In the genomic region with DNA sequence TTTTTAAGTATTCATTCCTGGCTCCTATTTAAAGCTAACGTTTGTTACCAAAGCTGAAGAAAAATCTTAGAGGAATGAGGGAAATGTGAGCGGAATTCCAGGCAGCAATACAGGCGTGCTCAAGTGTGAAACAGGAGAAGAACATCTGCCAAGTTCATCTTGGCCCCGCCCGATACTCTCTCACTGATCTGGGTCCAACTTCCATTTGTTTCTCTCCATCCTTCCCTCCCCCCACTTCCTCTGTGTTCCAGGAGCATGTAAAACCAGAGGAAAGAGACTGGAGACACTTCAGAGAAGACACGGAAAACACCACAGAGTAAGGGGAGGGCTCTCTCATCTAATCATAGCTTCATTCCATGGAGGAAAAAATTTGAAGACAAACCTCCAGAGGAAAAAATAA, we compare ENCODE assay signal across 9 mouse cellular contexts.
DNase-seq lines count a peak whose midpoint lies in the region; ATAC-seq lines count a peak whose summit lies in the region.
"Had no signal": no experiment of that assay in that cellular context is flagged by ENCODE, and none has a peak within 500 bp of the region (broad histone marks: within the 10 kb centered on the region; RNA-seq: fewer than 3 reads in every experiment).

No protein-coding gene starts in this region.

- no peak for ATAC-seq in embryonic facial prominence, embryonic 13.5 days (ENCODE audit: insufficient number of reproducible peaks, insufficient read depth, low FRiP score, low TSS enrichment, low read depth)

- H3K27ac ChIP-seq in embryonic facial prominence, embryonic 13.5 days: peak overlapping the region; percentile 34; the same call in 1 of the 2 replicates
- no peak overlapping the region for H3K27ac ChIP-seq in embryonic facial prominence, embryonic 10.5 days (replicated peaks)

- peaks cover 27% of the 10 kb centered on the region for H3K4me1 ChIP-seq in embryonic facial prominence, embryonic 13.5 days
- H3K4me1 ChIP-seq in embryonic facial prominence, embryonic 10.5 days: peaks cover 10% of the 10 kb centered on the region

- DNase-seq in embryonic facial prominence, embryonic 10.5 days (ENCODE audit: low spot score): no peak
- peak; percentile 59 for DNase-seq in 3T3-L1 (ENCODE audit: low read depth, low spot score)
- DNase-seq in heart, adult 8-10 months (ENCODE audit: low spot score): peak; percentile 52
- DNase-seq in left cerebral cortex, postnatal 36 days (ENCODE audit: low spot score in 2 of 2): peak; percentile 8 to 13
- DNase-seq in layer of hippocampus, postnatal 10 days (ENCODE audit: low spot score in 2 of 2): no peak
- no peak for DNase-seq in layer of hippocampus, postnatal 25 days (ENCODE audit: extremely low spot score in 1 of 2, low spot score in 1 of 2)
- no peak for DNase-seq in T-cell, adult 2 months (ENCODE audit: low spot score)

- peak overlapping the region; percentile 10 for H3K4me2 ChIP-seq in embryonic facial prominence, embryonic 13.5 days

- H3K9ac ChIP-seq in embryonic facial prominence, embryonic 13.5 days: no peak overlapping the region

- H3K4me3 ChIP-seq in embryonic facial prominence, embryonic 13.5 days: no peak overlapping the region
- H3K4me3 ChIP-seq in embryonic facial prominence, embryonic 10.5 days: no peak overlapping the region

- no peaks in the 10 kb centered on the region for H3K36me3 ChIP-seq in embryonic facial prominence, embryonic 13.5 days
- H3K36me3 ChIP-seq in embryonic facial prominence, embryonic 10.5 days (replicated peaks): no peaks in the 10 kb centered on the region

- intact Hi-C loops in left cerebral cortex, postnatal 36 days (cut with DNase I): no loop called here

- no peaks in the 10 kb centered on the region for H3K27me3 ChIP-seq in embryonic facial prominence, embryonic 13.5 days
- H3K27me3 ChIP-seq in embryonic facial prominence, embryonic 10.5 days (replicated peaks; ENCODE audit: low read depth, poor library complexity, severe bottlenecking): no peaks in the 10 kb centered on the region
- H3K27me3 ChIP-seq: CH12.LX had no signal

- no peaks in the 10 kb centered on the region for H3K9me3 ChIP-seq in embryonic facial prominence, embryonic 13.5 days
- H3K9me3 ChIP-seq in embryonic facial prominence, embryonic 10.5 days: no peaks in the 10 kb centered on the region

- WGBS in embryonic facial prominence, embryonic 13.5 days: 18% methylated on average over 6 of the region's 6 CpGs
- WGBS in embryonic facial prominence, embryonic 10.5 days: 63% methylated on average over 6 of the region's 6 CpGs

Comparison
In these comparisons a context has a peak if more than half of its experiments do, and no peak if none do; other contexts are left out.
1. DNase-seq: peak in 3T3-L1 (single experiment), heart, adult 8-10 months (single experiment) and left cerebral cortex, postnatal 36 days (2 of 2); none in embryonic facial prominence, embryonic 10.5 days (single experiment), layer of hippocampus, postnatal 10 days (0 of 2), layer of hippocampus, postnatal 25 days (0 of 2) and T-cell, adult 2 months (single experiment).